ENCODE assay signal across 18 mouse cellular contexts in genomic region chr16:4871926-4872325, GRCm38 (mm10). TPM values are rescaled to one million over a fixed set of nuclear protein-coding genes. Genes with fewer than 3 reads are reported as not detected.
"Had no signal": no experiment of that assay in that cellular context is flagged by ENCODE, and none has a peak within 500 bp of the region (broad histone marks: within the 10 kb centered on the region; RNA-seq: fewer than 3 reads in every experiment).

No protein-coding gene starts in this region.

- H3K9ac ChIP-seq: limb, embryonic 12.5 days; liver, embryonic 13.5 days; liver, postnatal 0 days; midbrain, embryonic 15.5 days had no signal

- H3K27ac ChIP-seq: kidney, postnatal 0 days; layer of hippocampus, adult 2 months; limb, embryonic 12.5 days; liver, embryonic 13.5 days; midbrain, embryonic 10.5 days; midbrain, embryonic 15.5 days had no signal

- H3K4me2 ChIP-seq: limb, embryonic 12.5 days; liver, embryonic 13.5 days; midbrain, embryonic 15.5 days had no signal

- H3K9me3 ChIP-seq: limb, embryonic 12.5 days; liver, embryonic 13.5 days; midbrain, embryonic 10.5 days; midbrain, embryonic 15.5 days had no signal

- H3K4me3 ChIP-seq: layer of hippocampus, adult 2 months; limb, embryonic 12.5 days; liver, embryonic 13.5 days; midbrain, embryonic 10.5 days; midbrain, embryonic 15.5 days had no signal

- DNase-seq: kidney, adult 11 months; kidney, adult 9 months; kidney, postnatal 36 days; liver; liver, embryonic 13.5 days; liver, postnatal 0 days; right cerebral cortex, postnatal 4 days; spleen, adult 18-20 months; thymus, adult 2 months; thymus, postnatal 25 days had no signal

- H3K4me1 ChIP-seq: limb, embryonic 12.5 days; midbrain, embryonic 10.5 days had no signal

- H3K27me3 ChIP-seq: limb, embryonic 12.5 days; liver, embryonic 13.5 days; midbrain, embryonic 15.5 days had no signal

- ATAC-seq: liver, postnatal 0 days; midbrain, embryonic 15.5 days had no signal

RNA-seq across cellular contexts. Expression of gene 4930562C15Rik, which starts 36.7 kb away (rescaled TPM):
- total RNA-seq: layer of hippocampus, adult 2 months; layer of hippocampus, postnatal 10 days; left cerebral cortex, postnatal 36 days; megakaryocyte progenitor cell, adult 5-6 weeks had no signal
- polyA plus RNA-seq: liver, embryonic 13.5 days; liver, postnatal 0 days had no signal
